Mouse (Mus musculus): Measurements from ENCODE around the gene Prrc2a.
A peak's percentile ranks its signal among the peaks of the same experiment; 100 is the strongest.

Gene Prrc2a

DNA sequence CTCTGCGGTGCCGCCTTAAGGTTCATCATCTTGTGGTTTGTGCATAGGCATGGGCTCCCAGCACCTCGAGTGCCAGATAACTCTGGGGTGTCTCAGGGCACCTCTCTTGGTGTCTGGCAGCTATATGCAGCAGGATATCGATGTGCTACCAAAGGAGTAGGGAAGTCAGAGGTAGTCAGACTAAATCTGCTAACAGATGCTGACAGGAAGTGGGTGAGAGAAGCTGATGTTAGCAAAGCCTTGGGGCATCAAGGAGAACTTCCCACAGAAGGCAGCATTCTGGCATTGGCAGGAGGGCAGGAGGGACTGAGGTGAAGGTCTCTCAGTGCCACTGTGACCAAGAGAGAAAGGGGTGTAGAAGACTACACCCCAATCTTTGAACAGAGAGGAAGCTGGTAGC is 25.4 kb upstream of the Prrc2a start:
- DNase-seq (ENCODE audit: low read depth, low spot score) = no peak

DNA sequence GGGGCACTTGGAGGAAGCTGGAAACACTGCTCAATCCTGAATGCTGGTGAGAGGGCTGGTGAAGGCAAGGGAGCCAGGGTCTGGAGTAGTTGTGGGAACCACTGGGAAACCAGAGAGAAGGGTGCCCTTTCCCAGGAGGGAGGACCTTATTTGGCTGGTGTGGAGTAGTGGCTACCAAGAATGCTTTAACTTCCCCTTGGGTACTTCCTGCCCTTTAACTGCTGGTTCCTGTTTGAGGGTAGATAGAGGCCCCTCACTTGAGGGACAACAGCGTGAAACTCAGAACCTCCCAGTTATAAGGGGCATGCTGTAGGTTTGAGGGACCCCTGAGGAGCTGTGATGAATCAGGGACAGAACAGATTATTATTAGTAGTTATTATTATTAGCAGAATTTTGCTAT is 24.5 kb upstream of the Prrc2a start:
- DNase-seq (ENCODE audit: low read depth, low spot score) = no peak

DNA sequence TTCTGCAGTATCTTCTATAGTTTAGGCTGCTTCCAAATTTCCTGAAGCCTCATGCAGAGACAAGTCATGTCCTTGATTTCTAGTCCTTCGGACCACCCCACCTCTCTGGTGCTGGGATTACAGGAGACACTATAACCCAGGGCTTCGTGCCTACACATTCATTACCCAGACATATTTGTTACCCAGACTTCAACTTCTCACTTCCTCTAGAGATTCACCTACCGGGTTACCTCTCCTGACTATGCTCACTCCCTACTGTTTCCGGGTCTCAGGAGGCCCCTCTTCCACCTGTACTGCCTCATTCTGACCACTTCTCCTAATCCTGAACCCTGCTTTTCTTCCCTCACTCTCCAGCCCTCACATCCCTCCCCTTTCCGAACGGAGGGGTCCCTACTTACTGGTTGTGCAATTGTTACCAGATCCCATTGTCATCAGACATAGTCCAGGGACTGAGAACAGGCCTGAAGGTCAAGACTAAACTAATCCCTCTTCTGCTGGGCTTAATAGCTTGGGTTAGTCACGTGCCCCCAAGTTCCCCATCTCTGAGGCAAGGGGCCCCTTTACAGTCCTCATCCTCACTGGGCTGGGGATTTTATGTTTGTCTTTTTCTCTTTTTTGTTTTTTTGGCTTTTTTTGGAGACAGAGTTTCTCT is 23.4 kb upstream of the Prrc2a start, which contains the start of gene Lst1:
Gene Lst1, minus strand, starts transcription at position 481 of the 652 bp plus-strand sequence.
- DNase-seq (ENCODE audit: low read depth, low spot score) = no peak

DNA sequence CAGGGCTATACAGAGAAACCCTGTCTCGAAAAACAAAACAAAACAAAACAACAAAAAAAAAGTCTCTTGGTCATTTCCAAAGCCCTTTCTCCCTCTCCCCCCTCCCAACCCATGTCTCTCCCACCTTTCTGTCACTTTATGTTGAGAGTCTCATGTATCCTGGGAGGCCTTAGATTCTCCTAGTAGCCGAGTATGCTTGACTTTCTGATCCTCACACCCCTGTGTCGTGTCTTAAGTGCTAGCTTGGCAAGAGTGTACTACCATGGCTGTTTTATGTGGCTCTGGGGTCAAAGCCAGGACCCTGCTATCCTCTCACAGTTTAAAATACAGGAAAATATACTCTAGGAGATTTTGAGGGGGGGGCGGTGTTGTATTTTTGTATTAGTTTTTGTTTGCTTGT is 22.6 kb upstream of the Prrc2a start:
- no peak for DNase-seq (ENCODE audit: low read depth, low spot score)

DNA sequence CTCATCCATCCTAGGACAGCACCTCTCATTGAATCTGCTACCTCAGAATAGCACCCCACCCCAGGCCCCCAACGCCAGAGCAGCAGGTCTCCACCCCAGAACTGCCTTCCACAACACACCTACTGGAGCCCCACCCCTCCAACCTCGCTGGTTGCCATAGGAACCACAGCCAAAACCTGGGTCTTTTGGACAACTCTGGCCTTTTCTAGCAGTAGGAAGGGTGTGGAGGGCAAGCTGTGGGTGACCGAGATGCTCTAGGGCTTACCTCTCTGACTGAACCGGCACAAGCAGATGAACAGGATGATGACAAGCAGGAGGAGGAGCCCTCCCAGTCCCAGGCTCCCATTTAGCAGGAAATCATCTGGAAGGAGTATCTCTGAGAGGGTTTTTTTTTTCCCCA is 22.0 kb upstream of the Prrc2a start:
- peak; percentile 98 for DNase-seq (ENCODE audit: low read depth, low spot score)

DNA sequence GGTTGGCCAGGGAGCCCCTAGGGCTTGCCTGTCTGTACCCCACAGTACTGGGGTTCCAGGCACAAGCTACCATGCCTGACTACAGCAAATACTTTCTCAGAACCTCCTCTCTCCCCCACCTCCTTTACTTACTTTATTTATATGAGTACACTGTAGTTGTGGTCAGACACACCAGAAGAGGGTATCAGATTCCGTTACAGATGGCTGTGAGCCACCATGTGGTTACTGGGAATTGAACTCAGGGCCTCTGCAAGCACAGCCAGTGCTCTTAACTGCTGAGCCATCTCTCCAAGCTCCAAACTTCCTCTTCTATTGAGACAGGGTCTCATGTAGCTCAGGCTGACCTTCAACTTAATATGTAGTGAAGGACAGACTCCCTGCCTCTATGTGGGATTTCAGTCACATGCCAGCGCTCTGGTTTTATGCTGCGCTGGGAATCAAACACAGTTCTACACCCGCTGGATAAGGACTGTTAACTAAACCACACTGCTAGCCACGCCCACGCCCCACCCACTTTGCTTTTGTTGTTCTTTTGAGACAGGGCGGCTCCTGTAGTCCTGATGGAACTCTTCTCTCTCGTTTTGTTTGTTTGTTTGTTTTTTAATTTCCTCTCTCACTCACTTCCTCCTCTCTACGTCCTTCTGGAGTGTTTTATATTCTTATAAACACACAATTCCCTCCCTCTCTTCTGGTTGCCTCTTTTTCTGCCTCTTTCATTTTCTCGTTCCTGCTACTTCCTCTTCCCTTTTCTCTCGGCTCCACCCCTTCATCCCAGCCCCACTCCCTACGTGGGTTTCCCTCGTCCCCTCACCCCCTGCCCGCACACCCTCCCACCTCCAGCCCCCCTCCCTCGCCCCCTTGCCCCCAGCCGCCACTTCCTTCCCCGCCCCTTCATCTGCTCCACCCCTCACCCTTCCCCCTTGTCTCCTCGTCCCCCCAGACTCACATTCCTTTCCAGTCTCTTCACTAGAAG is 21.2 kb upstream of the Prrc2a start:
- DNase-seq (ENCODE audit: low read depth, low spot score) = peak; percentile 95

DNA sequence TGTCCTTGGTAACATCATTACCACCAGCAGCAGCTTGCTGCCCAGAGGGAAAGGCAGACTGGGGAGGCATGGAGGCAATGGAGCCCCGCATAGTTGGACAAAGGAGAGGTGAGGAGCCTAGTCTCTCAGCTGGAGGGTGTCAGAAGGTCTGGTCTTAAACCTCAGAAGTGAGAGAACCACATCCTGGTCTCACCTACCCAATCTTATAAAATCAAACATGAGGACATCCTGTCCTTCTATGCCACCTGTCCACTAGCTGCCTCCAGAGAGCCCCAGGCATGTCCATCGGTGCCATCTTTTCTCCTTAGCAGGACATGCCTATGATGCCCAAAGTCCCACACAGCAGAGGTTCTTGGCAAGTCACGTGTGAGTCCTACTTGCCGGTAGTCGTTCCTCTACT is 15.4 kb upstream of the Prrc2a start:
- no peak for DNase-seq (ENCODE audit: low read depth, low spot score)

DNA sequence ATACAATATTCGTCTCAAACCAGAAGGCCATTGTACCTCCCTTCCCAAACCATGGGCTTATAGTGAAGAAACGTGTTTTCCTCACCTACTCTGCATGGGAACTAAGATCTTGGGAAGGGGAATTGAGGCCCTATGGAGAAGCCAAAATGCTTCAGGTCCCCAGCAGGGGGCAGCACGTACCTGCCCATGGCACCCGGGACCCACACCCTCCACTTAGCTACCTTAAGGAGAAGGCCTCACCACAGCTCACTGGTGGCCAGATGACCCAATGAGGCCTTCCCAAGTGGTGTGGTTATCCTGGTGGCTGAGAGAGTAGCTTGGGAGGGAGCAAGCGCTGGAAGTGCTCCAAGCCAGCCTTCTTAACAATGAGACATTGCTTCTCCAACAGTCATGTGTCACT is 13.8 kb upstream of the Prrc2a start:
- DNase-seq (ENCODE audit: low read depth, low spot score) = peak; percentile 77

DNA sequence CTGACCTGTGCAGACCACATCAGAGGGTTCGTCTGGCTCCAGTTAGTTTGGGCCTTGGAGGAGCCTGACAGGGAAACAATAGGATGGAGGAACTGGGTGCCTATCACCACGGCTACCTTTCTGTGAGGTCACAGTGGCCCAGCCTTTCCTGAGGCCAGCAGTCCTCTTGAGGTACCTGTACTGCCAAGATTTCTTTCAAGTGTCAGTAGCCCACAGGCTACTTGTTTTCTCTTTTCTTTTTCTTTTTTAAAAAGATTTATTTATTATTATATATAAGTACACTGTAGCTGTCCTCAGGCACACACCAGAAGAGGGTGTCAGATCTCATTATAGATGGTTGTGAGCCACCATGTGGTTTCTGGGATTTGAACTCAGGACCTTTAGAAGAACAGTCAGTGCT is 11.3 kb upstream of the Prrc2a start, which contains the start of gene Aif1:
Gene Aif1, minus strand, starts transcription at position 101 of the 400 bp plus-strand sequence.
- DNase-seq (ENCODE audit: low read depth, low spot score) = no peak

DNA sequence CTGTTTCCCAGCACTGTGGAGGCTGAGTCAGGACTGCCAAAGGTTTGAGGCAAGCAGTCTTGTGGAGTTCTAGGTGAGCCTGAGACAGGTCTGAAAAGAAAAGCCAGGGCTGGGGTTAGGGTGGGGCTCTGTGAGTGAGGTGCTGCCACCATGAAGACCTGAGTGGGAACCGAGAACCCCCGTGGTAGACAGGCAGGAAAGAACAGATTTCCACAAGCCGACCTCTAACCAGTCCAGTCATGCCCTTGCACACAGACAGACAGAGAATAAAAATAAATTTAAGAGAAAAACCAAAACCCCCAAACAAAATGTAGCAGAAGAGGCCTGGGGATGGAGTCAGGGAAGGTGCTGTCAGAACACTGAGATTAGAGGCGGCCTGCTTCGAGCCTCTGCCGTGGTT is 10.7 kb upstream of the Prrc2a start:
- no peak for DNase-seq (ENCODE audit: low read depth, low spot score)

DNA sequence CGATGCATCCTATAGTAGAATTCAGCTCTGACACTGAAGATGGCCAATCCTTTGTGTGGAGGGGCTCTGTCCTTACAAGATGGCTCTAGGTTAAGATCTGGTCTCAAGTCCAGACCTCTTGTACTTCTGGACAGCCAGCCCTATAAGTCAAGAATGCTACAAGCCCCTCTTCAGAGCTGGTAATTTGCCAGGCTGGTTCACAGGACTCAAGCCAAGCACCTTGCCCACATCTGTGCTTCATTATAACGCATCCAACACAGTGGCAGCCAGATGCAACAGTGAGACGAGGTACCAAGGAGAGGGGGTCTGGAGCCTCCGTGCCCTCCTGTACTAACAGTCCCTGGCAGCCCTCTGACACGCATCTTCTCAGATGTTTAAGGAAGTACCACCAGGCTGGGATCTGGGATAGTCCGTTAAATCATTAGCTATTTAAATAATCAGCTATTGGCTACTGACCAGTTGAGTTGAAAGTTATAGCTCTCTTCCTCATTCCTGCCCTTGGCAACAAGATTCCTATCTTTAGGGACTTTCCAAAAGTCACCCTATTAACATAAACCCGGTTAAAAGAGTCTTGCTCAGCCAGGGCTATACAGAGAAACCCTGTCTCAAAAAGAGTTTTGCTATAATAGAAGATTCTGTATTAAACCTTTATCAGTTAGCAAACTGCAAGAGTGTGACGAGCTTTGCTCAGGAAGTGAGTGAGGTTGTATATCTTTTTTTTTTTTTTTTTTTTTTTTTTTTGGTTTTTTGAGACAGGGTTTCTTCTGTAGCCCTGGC is 9.7 kb upstream of the Prrc2a start:
- no peak for DNase-seq (ENCODE audit: low read depth, low spot score)

DNA sequence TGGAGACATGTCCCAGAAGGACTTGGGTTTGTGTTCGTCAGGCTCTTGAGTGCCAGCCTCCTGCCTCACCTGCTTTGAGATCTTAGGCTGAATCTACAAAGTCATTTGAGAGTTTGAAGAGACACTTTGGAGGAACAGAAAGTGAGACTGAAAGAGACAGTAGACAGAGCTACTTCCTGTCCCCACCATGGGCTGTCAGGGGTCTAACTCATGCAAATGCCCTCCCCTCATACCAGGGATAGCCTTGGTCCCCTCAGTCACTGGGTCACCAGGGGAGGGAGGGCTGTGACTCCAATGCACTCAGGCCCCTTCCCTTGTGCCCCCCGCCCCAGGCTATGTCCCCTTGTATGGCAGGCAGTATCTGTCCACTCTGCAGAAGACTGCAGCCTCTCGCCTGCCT is 8.6 kb upstream of the Prrc2a start:
- DNase-seq (ENCODE audit: low read depth, low spot score) = no peak

DNA sequence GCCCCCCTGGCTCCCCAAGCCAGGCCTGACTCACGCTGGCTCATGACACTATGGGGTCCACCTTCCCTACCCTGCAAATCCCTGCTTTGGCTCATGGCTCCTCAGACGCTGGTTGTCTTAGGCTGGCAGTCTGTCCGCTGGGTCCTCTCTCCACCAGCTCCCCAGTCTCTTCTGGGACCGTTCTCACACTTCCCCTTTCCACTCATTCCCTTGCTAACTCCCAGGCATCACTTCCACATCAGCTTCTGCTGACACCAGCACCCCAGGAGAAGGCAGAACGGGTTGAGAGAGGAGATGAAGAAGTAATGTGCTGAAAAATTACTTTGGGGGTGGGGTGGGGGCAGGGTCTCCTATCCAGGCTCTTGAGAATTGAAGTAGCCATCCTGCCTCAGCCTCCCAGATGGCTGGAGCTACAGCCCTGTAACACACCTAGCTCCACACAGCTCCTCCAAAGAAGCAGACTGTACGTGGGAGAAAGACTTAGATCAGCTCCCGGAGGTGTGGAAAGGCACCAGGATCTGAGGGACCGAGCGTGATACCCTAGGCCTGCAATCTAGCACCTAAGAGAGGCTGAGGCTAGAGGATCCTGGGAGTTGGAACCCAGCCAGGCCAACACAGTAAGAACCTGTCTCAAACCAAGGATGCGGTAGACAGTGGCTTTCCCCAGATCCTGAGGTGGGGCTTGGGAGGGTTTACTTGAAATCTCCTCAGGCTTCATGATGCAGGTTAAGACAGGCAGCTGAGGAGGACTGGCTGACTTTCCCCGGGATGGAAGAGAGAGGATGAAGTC is 7.9 kb upstream of the Prrc2a start:
- DNase-seq (ENCODE audit: low read depth, low spot score) = no peak

DNA sequence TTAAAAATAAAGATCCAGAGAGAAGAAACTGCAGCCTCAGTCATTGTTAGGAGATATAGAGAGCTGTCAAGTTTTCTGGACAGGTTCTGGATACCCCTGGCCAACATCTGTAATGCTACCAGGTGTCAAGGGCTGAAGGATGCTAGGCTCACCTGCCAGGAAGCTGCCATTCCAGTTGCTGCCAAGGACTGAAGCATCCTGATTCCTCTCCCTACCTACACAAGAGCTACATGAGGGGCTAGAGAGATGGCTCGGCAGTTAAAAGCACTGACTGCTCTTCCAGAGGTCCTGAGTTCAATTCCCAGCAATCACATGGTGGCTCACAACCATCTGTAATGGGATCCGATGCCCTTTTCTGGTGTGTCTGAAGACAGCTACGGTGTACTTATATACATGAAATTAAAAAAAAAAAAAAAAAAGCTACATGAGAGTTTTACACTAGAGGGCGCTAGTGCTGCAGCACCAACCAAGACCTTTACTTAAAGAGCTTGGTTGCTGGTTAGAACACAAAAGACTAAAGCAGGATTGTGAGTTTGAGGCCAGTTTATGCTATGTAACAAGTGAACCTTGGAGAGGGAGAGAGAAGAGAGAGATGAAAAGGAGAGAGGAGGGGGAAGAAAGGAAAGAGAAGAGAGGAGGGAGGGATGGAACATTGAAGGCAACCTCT is 4.0 kb upstream of the Prrc2a start:
- peak; percentile 82 for DNase-seq (ENCODE audit: low read depth, low spot score)

DNA sequence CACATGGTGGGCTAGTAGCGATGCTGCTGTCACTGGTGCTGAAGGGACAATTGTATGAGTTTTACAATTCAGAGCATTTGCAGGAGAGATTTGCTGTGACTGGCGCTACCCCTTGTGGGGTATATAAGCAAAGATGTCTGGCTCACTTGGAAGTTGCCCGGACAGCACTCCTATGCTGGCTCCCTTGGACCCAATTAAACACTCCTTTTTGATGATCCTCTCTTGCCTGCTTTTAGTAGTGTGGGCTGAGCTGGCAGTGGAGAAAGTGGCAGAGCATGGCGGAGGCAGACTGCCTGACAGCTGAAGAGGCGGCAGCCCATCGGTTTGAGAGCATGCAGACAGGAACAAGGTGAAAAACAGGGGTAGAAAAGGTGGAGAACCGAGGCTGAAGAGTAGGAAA is 3.1 kb upstream of the Prrc2a start:
- DNase-seq (ENCODE audit: low read depth, low spot score) = no peak

DNA sequence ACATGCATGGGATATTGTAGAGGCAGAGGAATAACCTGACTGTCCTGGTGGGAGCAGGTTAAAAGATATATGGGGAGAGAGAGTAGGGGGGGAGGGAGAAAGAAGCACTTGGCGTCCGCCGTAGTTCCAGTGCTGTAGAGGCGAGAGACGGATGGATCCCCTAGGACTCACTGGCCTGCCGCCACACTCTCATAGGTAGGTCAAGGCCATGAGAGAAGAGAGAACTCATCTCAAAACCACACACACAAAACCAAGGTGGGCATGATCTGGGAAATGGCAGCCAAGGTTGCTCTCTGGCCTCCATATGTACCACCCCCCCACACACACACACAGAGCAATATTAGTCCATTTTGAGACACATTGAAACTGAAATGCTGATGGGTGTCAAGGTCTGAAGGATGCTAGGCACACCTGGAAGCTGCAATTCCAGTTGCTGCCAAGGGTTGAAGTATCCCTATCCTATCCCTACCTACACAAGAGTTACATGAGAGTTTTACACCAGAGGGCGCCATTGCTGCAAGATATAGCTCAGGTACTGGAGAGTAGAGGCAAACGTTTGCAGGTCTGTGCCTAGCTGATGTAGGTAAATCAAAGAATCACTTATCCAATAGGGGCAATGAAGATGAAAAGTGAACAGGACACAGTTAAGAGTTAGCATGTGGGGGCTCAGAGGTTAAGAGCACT is 1.8 kb upstream of the Prrc2a start:
- peak; percentile 97 for DNase-seq (ENCODE audit: low read depth, low spot score)

DNA sequence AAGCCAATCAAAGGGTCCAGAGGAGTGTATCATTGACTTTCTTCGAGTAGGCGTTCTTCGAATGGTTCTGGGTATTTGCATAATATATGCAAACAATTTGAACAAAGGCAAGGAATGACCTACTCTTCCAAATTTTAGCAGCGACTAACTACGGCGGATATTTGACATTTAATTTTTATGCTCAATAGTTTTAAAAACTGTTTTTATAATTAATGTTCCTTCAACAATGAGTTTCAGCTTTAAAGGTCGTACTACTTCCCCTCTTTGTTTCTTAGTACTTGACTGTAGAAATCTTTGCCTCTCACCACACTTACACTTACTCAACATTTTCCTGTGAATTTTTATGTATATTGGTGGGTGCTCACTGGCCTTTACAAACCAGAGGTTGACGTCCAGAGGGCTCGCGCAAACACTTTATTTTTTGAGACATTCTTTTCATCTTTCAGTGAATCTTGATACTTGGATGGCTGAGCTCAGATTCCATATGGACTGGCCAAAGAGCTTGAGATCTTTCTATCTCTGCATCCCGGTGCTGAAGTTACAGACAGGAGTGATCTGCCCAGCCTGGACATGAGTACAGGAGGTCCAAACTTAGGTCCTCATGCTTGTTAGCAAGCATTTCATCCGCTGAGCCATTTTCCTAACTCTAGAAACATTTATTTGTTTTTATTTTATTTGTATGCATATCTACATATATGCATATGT is 906 bp upstream of the Prrc2a start:
- DNase-seq (ENCODE audit: low read depth, low spot score) = no peak

DNA sequence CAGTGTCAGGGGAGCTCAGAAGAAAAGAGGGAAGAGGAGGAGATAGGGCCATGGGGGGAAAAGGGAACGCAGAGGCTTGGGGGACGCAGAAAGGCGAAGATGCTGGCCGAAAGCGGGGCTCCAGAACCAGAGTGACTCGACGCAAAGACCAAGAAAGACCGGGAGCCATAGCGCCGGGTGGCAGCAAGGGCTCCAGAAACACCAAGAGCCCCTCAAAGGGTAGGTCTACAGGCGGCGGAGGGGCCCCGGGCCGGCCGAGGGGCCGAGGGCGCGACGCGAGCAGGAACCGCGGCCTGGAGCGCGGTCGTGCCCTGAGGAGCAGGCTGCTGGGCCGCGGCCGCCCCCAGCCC is 504 bp downstream of the Prrc2a start:
- no peak for DNase-seq (ENCODE audit: low read depth, low spot score)

DNA sequence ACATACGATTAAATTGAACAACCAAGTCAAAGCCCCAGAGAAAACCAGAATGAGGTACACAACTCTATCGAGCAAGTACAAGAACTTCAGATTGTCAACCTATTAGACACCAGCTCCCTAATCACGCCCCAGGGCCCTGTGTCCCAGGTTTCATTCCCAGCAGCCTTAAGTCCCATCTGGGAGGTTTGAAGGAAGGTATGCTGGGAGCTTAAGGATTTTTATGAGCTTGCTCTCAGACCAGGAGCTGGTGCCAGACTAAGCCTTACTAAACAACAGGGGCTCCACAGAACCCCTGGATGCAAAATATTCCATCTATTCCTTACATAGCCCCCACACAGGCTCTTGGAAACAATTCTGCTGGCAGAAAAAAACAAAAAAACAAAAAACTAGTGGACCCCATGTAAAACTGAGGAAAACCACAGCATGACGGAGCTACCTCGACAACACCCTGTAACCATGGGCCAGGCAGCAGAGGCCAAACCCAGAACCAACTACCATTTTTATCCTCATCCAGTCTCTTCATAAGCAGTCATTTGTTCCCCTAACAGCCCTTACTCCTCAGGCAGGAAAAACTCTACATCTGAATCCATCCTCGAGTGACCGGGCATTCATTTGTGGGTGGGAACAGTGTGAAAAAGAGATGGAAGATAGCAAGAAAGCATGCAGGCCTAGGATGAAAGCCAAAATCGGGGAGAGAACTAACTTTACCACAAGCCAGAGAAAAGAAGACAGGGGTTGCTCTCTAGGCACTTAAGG is 1.2 kb downstream of the Prrc2a start:
- DNase-seq (ENCODE audit: low read depth, low spot score) = no peak
